Mouse (Mus musculus): Measurements from ENCODE around the gene Comp. TPM values are rescaled to one million over a fixed set of nuclear protein-coding genes. Genes with fewer than 3 reads are reported as not detected.

Comp gene
- total and polyA plus RNA-seq, 3 experiments, result 0.13 to 0.16 TPM; not detected in 1

- TF ChIP-seq BHLHE40 (IDR thresholded peaks at IDR 0.05; ENCODE audit: low read depth, low read length) (no peak), UBTF (IDR thresholded peaks at IDR 0.05; ENCODE audit: low read depth, low read length) (no peak), MAX (IDR thresholded peaks at IDR 0.05; ENCODE audit: low read length) (no peak), SMC3 (IDR thresholded peaks at IDR 0.05; ENCODE audit: low read depth, low read length) (no peak), JUN (IDR thresholded peaks at IDR 0.05; ENCODE audit: insufficient read depth, low read depth, low read length) (no peak), ETS1 (conservative IDR thresholded peaks at IDR 0.05; ENCODE audit: low read depth, low read length) (no peak), MYC (IDR thresholded peaks at IDR 0.05; ENCODE audit: low read depth, low read length) (no peak), KAT2A (IDR thresholded peaks at IDR 0.05; ENCODE audit: insufficient replicate concordance, low read length) (no peak), POLR2AphosphoS2 (IDR thresholded peaks at IDR 0.05; ENCODE audit: low read depth, low read length) (peak; percentile 66; the same call in 1 of the 2 replicates)
- DNase-seq (ENCODE audit: extremely low read depth), result no peak
- dilution Hi-C loops (cut with MboI; ENCODE audit: extremely low pct_ligation_motif_present, extremely low pct_unique_long_range_greater_than_20kb, low sequenced_read_pairs), result no loop called here
- no peaks in the 10 kb centered on the region for H3K4me1 ChIP-seq (ENCODE audit: control insufficient read depth in 1 of 2, insufficient read depth in 2 of 2)
- in situ Hi-C loops (cut with MboI; ENCODE audit: low pct_ligation_motif_present, low pct_unique_long_range_greater_than_20kb, low sequenced_read_pairs), result no loop called here
- H3K27me3 ChIP-seq (replicated peaks), result peaks cover under 1% of the 10 kb centered on the region
- no peak overlapping the region for H3K4me2 ChIP-seq (ENCODE audit: insufficient read depth, low read depth, poor library complexity, severe bottlenecking)
- H3K36me3 ChIP-seq (replicated peaks in 1 of 2; ENCODE audit: control insufficient read depth in 1 of 2, insufficient read depth in 1 of 2, low read length in 1 of 2), result peaks cover 46 to 56% of the 10 kb centered on the region in 2 experiments
- no peaks in the 10 kb centered on the region for H3K79me2 ChIP-seq (replicated peaks; ENCODE audit: control insufficient read depth, extremely low read depth, insufficient read depth, poor library complexity, severe bottlenecking)
- H3K9ac ChIP-seq (ENCODE audit: insufficient read depth, low read depth), result no peak overlapping the region
- no peak overlapping the region for H3K27ac ChIP-seq (ENCODE audit: insufficient read depth, low read depth)
- no peak overlapping the region for H3K4me3 ChIP-seq (replicated peaks in 1 of 3; ENCODE audit: low read depth in 2 of 3, low read length in 2 of 3, poor library complexity in 1 of 3)
- H3K9me3 ChIP-seq (replicated peaks; ENCODE audit: low read length), result peaks cover 20% of the 10 kb centered on the region
These were observed 43.3 kb upstream of the Comp start for GRCm38 (mm10) chr8:70329835-70330740.

- dilution Hi-C loops (cut with MboI; ENCODE audit: extremely low pct_ligation_motif_present, extremely low pct_unique_long_range_greater_than_20kb, low sequenced_read_pairs) (no loop called here), in situ Hi-C loops (cut with MboI; ENCODE audit: low pct_ligation_motif_present, low pct_unique_long_range_greater_than_20kb, low sequenced_read_pairs) (no loop called here)
- Histone ChIP-seq H3K27ac (ENCODE audit: insufficient read depth, low read depth) (no peak overlapping the region), H3K9me3 (replicated peaks; ENCODE audit: low read length) (peaks cover 20% of the 10 kb centered on the region), H3K27me3 (replicated peaks) (no peaks in the 10 kb centered on the region), H3K9ac (ENCODE audit: insufficient read depth, low read depth) (no peak overlapping the region), H3K4me3 (replicated peaks in 1 of 3; ENCODE audit: low read depth in 2 of 3, low read length in 2 of 3, poor library complexity in 1 of 3) (no peak overlapping the region), H3K4me2 (ENCODE audit: insufficient read depth, low read depth, poor library complexity, severe bottlenecking) (no peak overlapping the region), H3K36me3 (replicated peaks in 1 of 2; ENCODE audit: control insufficient read depth in 1 of 2, insufficient read depth in 1 of 2, low read length in 1 of 2) (peaks cover 54 to 64% of the 10 kb centered on the region in 2 experiments), H3K4me1 (ENCODE audit: control insufficient read depth in 1 of 2, insufficient read depth in 2 of 2) (no peaks in the 10 kb centered on the region), H3K79me2 (replicated peaks; ENCODE audit: control insufficient read depth, extremely low read depth, insufficient read depth, poor library complexity, severe bottlenecking) (no peaks in the 10 kb centered on the region)
- DNase-seq (ENCODE audit: extremely low read depth), result no peak
- TF ChIP-seq E2F4 (IDR thresholded peaks at IDR 0.05; ENCODE audit: insufficient replicate concordance, low read depth, low read length), result no peak
- TF ChIP-seq CHD1 (IDR thresholded peaks at IDR 0.05; ENCODE audit: low read depth, low read length), result no peak
- no peak for TF ChIP-seq MEF2A (IDR thresholded peaks at IDR 0.05; ENCODE audit: borderline replicate concordance, low read depth, low read length)
- TF ChIP-seq MXI1 (IDR thresholded peaks at IDR 0.05; ENCODE audit: low read depth, low read length), result no peak
- no peak for TF ChIP-seq CHD2 (IDR thresholded peaks at IDR 0.05; ENCODE audit: low read length)
- no peak for TF ChIP-seq MYC (IDR thresholded peaks at IDR 0.05; ENCODE audit: low read depth, low read length)
These were observed 42.5 kb upstream of the Comp start for GRCm38 (mm10) chr8:70330741-70331364.

Measured in CH12.LX (cell line).